Mouse (Mus musculus): Measurements from ENCODE around the gene Synj2bp. TPM values are rescaled to one million over a fixed set of nuclear protein-coding genes. Genes with fewer than 3 reads are reported as not detected.

Gene Synj2bp
- polyA plus RNA-seq (2014; fragmentation: Illumina TruSeq; extraction: RNeasy Lipid Tissue Mini Kit (QIAGEN cat#74804); ENCODE audit: low read depth, low replicate concordance), result 41.5 TPM

DNA sequence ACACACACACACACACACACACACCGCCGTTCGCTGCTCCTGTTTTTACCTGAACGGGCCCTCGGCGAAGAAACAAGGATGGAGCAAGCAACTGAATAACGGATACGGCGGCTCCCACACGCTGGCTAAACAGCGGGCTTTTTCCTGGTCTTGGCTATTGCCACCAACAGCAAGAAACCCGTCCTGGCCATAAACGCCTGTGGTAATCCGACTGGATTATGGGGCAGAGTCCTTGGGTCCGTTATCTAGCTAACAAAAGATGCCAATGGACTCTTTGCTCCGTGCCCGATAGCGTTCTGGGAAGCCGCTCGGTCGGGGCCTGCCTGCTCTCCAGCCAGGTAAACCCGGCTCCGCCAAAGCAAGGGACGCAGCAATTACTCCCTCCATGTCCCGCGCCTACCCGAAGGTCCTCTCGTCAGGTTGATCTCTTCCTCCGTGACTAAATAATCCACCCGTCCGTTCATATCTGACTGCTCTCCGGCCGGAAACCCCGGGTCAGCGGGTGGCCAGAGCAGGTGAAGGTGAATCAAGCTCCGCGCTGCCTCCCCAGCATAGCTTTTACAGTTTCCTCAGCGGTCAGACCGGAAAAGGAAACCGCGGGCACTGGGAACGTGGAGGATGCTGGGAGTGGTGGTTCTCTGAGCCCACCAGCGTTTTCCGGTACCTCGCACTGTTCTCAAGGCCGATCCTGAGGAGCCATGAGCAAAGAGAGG lies at the start of gene Synj2bp, which contains the start of gene Gm20498:
TSS of gene Synj2bp (minus strand) at position 596 of the 713 bp plus-strand sequence.
TSS of gene Gm20498 (minus strand) at position 590 of the 713 bp plus-strand sequence.

DNA sequence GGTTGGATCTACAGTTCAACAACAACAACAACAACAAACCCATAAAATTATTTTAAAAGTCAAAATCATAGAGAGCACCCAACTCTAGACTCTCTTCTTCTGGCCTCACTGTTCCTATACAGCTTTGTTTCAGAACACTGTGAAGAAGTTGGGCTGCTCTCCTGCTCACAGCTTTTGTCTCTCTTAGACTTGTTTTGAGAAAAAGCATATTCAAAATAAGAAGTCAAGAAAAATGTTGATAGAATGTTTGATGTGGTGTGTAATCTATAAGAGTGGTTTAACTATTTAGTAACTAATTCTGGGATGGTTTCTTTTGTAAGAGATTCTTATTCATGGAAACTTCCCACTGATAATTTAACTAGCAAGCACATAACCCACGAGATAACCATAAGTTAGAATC lies 35.7 kb upstream of the Synj2bp start, which contains the start of gene Adam21:
TSS of gene Adam21 (minus strand) at position 101 of the 400 bp plus-strand sequence.

DNA sequence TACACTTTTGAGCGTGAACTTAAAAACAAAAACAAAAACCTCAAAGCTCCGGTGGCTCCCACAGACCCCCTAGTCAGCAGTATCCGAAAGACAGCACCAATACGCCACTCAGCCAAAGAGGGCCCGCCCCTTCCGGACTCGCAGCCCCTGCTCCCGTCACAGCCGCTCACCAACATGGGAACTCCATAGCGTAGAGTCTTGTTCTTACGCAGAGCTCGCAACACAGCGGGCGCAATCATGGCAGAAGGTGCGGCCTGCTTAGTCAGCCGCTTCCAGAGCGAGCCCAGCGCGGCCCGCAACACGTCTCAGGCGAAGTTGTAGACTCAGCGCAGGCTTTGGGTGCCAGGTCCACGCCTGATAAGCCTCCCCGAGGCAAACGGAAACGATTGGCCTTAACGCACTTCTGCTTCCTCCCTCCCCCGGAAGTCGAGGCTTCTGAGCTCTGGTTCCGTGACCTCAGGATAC lies 48.0 kb downstream of the Synj2bp start, which contains the start of gene Cox16:
TSS of gene Cox16 (minus strand) at position 401 of the 465 bp plus-strand sequence.

Other genes starting within 250 kb of the Synj2bp start
- not detected for gene Slc8a3, start 199.7 kb downstream of the Synj2bp start, polyA plus RNA-seq (2014; fragmentation: Illumina TruSeq; extraction: RNeasy Lipid Tissue Mini Kit (QIAGEN cat#74804); ENCODE audit: low read depth, low replicate concordance)
- 0.42 TPM for gene Gm4787, start 153.4 kb downstream of the Synj2bp start, polyA plus RNA-seq (2014; fragmentation: Illumina TruSeq; extraction: RNeasy Lipid Tissue Mini Kit (QIAGEN cat#74804); ENCODE audit: low read depth, low replicate concordance)
- 0.34 TPM for gene Adam4, start 111.0 kb downstream of the Synj2bp start, polyA plus RNA-seq (2014; fragmentation: Illumina TruSeq; extraction: RNeasy Lipid Tissue Mini Kit (QIAGEN cat#74804); ENCODE audit: low read depth, low replicate concordance)
- gene Cox16, start 47.8 kb downstream of the Synj2bp start, polyA plus RNA-seq (2014; fragmentation: Illumina TruSeq; extraction: RNeasy Lipid Tissue Mini Kit (QIAGEN cat#74804); ENCODE audit: low read depth, low replicate concordance), result 92.2 TPM
- 18.7 TPM for gene Gm20498, start within 50 bp of the Synj2bp start, polyA plus RNA-seq (2014; fragmentation: Illumina TruSeq; extraction: RNeasy Lipid Tissue Mini Kit (QIAGEN cat#74804); ENCODE audit: low read depth, low replicate concordance)
- not detected for gene Adam21, start 35.6 kb upstream of the Synj2bp start, polyA plus RNA-seq (2014; fragmentation: Illumina TruSeq; extraction: RNeasy Lipid Tissue Mini Kit (QIAGEN cat#74804); ENCODE audit: low read depth, low replicate concordance)
- 17.5 TPM for gene Med6, start 62.1 kb upstream of the Synj2bp start, polyA plus RNA-seq (2014; fragmentation: Illumina TruSeq; extraction: RNeasy Lipid Tissue Mini Kit (QIAGEN cat#74804); ENCODE audit: low read depth, low replicate concordance)
- 2.4 TPM for gene Ttc9, start 98.3 kb upstream of the Synj2bp start, polyA plus RNA-seq (2014; fragmentation: Illumina TruSeq; extraction: RNeasy Lipid Tissue Mini Kit (QIAGEN cat#74804); ENCODE audit: low read depth, low replicate concordance)
- gene Map3k9, start 248.3 kb upstream of the Synj2bp start, polyA plus RNA-seq (2014; fragmentation: Illumina TruSeq; extraction: RNeasy Lipid Tissue Mini Kit (QIAGEN cat#74804); ENCODE audit: low read depth, low replicate concordance), result 0.08 TPM

All from heart, adult 10 weeks (tissue).